Mouse (Mus musculus) limb, embryonic 11.5 days (tissue): ENCODE data around the gene Spice1. TPM values are rescaled to one million over a fixed set of nuclear protein-coding genes. Genes with fewer than 3 reads are reported as not detected.

Source experiments
- ATAC-seq: fragments of 200-750 bp; cut with Nextera tagmentation; 2 replicates; pipeline ENCODE4 v1.8.0; 2017; ENCODE audit warnings: low read depth; ENCODE audit not compliant: insufficient number of reproducible peaks, low FRiP score, low TSS enrichment
- DNase-seq: peaks from one replicate; pipeline ENCODE4 v3.0.0-alpha.2; 2015; ENCODE audit warnings: low spot score
- H3K27ac ChIP-seq: fragments of 300-500 bp; sonication (generic); replicated peaks from 2 replicates; pipeline ENCODE4 v1.5.1; 2014; ENCODE audit warnings: low read depth, mild to moderate bottlenecking, low read length
- H3K27me3 ChIP-seq: fragments of 300-500 bp; sonication (generic); 2 replicates; pipeline ENCODE4 v1.6.1; 2014; ENCODE audit warnings: mild to moderate bottlenecking, low read length, mixed read lengths; ENCODE audit not compliant: control insufficient read depth, insufficient read depth
- H3K36me3 ChIP-seq: fragments of 300-500 bp; sonication (generic); 2 replicates; pipeline ENCODE4 v1.6.1; 2014; ENCODE audit warnings: mild to moderate bottlenecking, low read length, moderate library complexity, mixed read lengths; ENCODE audit not compliant: control insufficient read depth, insufficient read depth
- H3K4me1 ChIP-seq: fragments of 300-500 bp; sonication (generic); 2 replicates; pipeline ENCODE4 v1.6.1; 2014; ENCODE audit warnings: low read length, mixed read lengths; ENCODE audit not compliant: control insufficient read depth, insufficient read depth
- H3K4me2 ChIP-seq: fragments of 300-500 bp; sonication (generic); 2 replicates; pipeline ENCODE4 v1.6.1; 2014; ENCODE audit warnings: low read depth, mild to moderate bottlenecking, moderate library complexity; ENCODE audit not compliant: severe bottlenecking
- H3K4me3 ChIP-seq: fragments of 300-500 bp; sonication (generic); 2 replicates; pipeline ENCODE4 v1.5.1; 2014; ENCODE audit warnings: low read depth, low read length
- H3K9ac ChIP-seq: fragments of 300-500 bp; sonication (generic); 2 replicates; pipeline ENCODE4 v1.6.1; 2014; ENCODE audit warnings: mild to moderate bottlenecking, low read length
- H3K9me3 ChIP-seq: fragments of 300-500 bp; sonication (generic); 2 replicates; pipeline ENCODE4 v1.6.1; 2016; ENCODE audit warnings: low read length; ENCODE audit not compliant: control insufficient read depth
- WGBS: fragments of 180-500 bp; shearing (Covaris S2); extraction: QIAGEN DNeasy Blood & Tissue Kit; methylation state at CpG from one replicate; pipeline ENCODE4 v1.1.7; 2014; 5-methylcytosine and 5-hydroxymethylcytosine counted together
- polyA plus RNA-seq: library from polyadenylated mRNA; unstranded; fragments of >200 nt; fragmentation: Nextera tagmentation; extraction: Ambion mirVana; gene quantifications from 2 replicates; pipeline ENCODE4 v1.2.1, GENCODE M21; 2014

The Spice1 gene
- polyA plus RNA-seq, 1 experiment from 2014 or later, result 31.8 TPM

DNA sequence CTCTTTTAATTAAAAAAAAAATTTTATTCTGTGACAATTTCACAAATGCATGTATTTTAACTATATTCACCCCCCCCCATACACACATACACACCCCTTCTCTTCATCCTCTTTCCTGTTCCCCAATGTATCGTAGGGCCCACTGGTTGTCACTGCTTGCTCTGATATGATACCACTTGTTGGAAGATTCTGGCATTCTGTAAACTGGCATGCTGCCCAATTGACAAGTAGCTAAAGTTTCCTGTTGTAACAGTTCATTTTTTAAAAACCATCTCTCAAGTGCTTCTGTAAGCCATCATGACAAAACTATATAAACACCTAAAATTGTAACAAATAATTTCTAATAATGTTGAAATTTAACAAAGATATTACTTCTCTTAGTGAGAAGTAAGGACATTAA, 37.3 kb downstream of the Spice1 start:
- ATAC-seq, result no peak
- Histone ChIP-seq H3K27ac (no peak overlapping the region), H3K4me3 (no peak overlapping the region), H3K27me3 (no peaks in the 10 kb centered on the region), H3K4me2 (no peak overlapping the region), H3K9me3 (no peaks in the 10 kb centered on the region), H3K9ac (no peak overlapping the region), H3K36me3 (peaks cover 4% of the 10 kb centered on the region; the same call in 1 of the 2 replicates), H3K4me1 (no peaks in the 10 kb centered on the region)
- DNase-seq, result peak; percentile 16
- 97% methylated on average over 1 of the region's 1 CpGs for WGBS

DNA sequence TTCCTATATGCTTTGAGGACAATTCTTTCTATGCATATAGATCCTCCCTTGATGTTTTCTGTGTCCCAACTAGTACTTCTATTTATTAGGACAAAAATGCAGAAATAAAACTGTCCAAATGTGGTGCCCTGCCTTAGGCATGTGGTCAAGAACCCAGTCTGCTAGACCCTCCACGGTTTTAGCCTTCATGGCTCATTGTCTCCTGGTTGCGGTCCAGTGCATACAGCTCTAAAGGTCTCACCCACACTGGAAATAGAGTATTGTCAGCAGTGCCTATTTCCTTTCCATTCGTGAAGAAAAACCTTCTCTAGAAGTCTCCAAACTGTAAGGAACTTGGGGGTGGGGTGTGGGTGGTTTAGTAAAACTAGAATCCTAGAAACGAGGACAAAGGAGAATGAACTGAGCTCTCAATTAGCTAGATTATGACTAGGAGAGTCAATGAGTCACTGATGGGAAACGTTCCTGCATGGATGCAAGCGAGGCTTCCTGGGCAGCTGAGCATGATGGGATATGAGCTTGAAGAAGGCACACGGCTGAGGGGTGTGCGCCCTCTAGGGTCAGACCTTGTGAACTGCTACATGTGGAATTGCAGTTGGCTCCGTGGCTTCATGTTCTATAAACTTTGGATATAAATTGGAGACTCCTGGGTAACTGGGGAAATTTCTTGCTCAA, 45.1 kb downstream of the Spice1 start:
- Histone ChIP-seq H3K9me3 (no peaks in the 10 kb centered on the region), H3K4me3 (no peak overlapping the region), H3K4me2 (no peak overlapping the region), H3K27ac (no peak overlapping the region), H3K27me3 (no peaks in the 10 kb centered on the region), H3K36me3 (peaks cover 2% of the 10 kb centered on the region; the same call in 1 of the 2 replicates), H3K9ac (no peak overlapping the region), H3K4me1 (0 out of 2 replicates have a peak, but pooled peaks cover 7% of the 10 kb centered on the region)
- DNase-seq (peak; percentile 62), ATAC-seq (no peak)
- 42% methylated on average over 9 of the region's 9 CpGs for WGBS

DNA sequence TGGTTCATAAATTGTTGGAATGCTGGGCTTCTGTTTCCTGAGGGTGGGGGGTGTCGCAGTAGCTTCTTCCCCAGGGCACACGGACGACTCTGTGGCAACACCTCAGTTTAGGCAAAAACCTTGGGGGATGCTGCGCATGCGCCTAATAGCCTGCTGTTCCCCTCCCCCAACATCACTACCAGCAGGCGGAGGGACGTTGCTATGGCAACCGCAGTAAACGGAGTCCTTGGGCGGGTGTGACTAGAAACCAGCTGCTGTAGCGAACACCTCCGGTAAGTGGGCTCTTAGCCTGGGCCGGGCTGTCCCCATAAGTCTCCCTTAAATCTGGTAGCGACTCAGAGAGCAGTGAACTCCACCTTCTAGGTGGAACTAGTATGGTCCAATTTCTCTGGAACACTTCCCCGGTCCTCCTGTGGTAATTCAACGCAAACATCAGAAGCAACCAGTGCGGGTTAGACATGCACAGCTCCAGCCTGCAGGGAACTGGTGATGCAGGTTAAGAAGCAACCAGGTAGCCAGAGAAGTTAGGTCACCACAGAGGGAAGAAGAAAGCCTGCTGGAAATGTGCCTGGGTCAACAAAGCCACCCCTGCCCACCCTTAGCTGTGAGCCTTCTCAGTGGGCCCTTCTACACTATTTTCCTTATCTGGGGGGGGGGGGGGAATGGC, 47.8 kb downstream of the Spice1 start, which contains the start of gene Cfap44:
Gene Cfap44 (plus strand): TSS at position 220 of the 667 bp plus-strand sequence.
- peak; percentile 96 for DNase-seq
- 0 out of 2 replicates have a peak, but pooled peaks cover 7% of the 10 kb centered on the region for H3K4me1 ChIP-seq
- no peak within 1 kb of the TSS for H3K9ac ChIP-seq
- no peaks in the 10 kb centered on the region for H3K9me3 ChIP-seq
- peak within 1 kb of the TSS; percentile 41 for H3K4me2 ChIP-seq
- peak; percentile 88 for ATAC-seq
- 2% methylated on average over 17 of the region's 17 CpGs for WGBS
- H3K4me3 ChIP-seq, result no peak within 1 kb of the TSS
- no peaks in the 10 kb centered on the region for H3K36me3 ChIP-seq
- H3K27me3 ChIP-seq, result no peaks in the 10 kb centered on the region
- H3K27ac ChIP-seq, result no peak within 1 kb of the TSS

GRCm38 (mm10) chr16:44404933-44405332, 58.0 kb downstream of the Spice1 start:
- Histone ChIP-seq H3K9me3 (no peaks in the 10 kb centered on the region), H3K9ac (no peak overlapping the region), H3K4me2 (no peak overlapping the region), H3K4me3 (no peak overlapping the region), H3K27ac (no peak overlapping the region), H3K27me3 (no peaks in the 10 kb centered on the region), H3K4me1 (no peaks in the 10 kb centered on the region), H3K36me3 (no peaks in the 10 kb centered on the region)
- ATAC-seq, result no peak
- no peak for DNase-seq
- 93% methylated on average over 5 of the region's 5 CpGs for WGBS

DNA sequence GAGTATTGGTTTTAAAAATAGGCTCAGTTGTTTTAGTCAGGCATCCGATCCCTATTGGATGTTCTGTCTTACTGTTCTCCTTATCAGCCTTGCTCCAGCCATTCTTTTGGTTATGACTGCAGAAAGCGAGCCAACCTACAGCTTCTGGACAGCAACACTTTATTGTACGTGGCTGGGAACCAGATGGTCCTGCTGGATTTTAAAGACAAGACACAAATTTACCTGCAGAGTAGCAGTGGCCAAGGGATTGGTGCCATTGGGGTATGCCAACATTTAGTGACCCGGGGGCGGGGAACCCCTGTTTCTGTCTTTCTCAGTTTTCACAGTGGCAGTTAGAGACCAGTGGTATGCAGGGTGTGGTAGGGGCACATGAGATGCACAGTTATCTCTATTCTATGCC, 60.3 kb downstream of the Spice1 start:
- Histone ChIP-seq H3K27ac (no peak overlapping the region), H3K4me1 (no peaks in the 10 kb centered on the region), H3K36me3 (no peaks in the 10 kb centered on the region), H3K27me3 (no peaks in the 10 kb centered on the region), H3K4me3 (no peak overlapping the region), H3K9ac (no peak overlapping the region), H3K9me3 (no peaks in the 10 kb centered on the region), H3K4me2 (no peak overlapping the region)
- ATAC-seq (no peak), DNase-seq (no peak)
- 82% methylated on average over 5 of the region's 5 CpGs for WGBS

DNA sequence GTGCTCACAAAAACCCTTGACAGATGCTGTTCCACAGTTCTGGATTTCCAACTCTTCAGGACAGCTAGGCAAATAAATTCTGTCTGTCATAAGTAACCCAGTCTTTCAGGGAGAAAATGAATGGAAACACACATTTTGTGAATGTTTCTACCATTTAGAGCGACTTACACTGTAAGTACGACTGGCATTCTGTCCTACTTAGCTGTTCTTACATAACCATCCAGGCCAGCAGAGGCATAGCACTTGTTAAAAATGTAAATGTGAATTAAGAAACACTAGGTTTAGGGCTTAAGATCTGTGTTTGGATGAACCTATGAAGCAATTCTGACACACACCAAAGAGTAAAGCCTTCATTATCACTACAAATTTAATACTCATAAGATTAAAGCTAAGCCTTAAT, 61.4 kb downstream of the Spice1 start:
- WGBS, result 88% methylated on average over 2 of the region's 2 CpGs

DNA sequence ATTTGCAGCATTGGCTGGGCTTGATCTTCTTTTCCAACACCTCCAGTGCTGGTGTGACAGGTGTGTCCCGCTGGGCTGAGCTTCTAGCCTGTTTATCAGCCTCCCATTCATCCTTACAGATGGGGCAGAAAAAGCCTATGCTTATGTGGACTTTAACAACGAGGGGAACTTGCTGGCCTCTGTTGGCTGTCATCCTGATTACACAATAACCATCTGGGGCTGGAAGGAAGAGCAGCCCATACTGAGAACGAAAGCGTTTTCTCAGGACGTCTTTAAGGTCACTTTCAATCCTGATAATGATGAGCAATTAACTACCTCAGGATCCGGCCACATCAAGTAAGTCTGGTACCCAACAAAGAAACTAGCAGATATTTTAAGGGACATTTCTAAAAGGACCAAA, 63.3 kb downstream of the Spice1 start:
- Histone ChIP-seq H3K36me3 (no peaks in the 10 kb centered on the region), H3K4me3 (no peak overlapping the region), H3K27ac (no peak overlapping the region), H3K27me3 (no peaks in the 10 kb centered on the region), H3K9ac (no peak overlapping the region), H3K9me3 (no peaks in the 10 kb centered on the region), H3K4me1 (no peaks in the 10 kb centered on the region), H3K4me2 (no peak overlapping the region)
- ATAC-seq, result no peak
- no peak for DNase-seq
- WGBS, result 71% methylated on average over 6 of the region's 6 CpGs

More for the DNA sequence above, 61.4 kb downstream of the Spice1 start:
- Histone ChIP-seq H3K4me2 (no peak overlapping the region), H3K36me3 (no peaks in the 10 kb centered on the region), H3K4me1 (no peaks in the 10 kb centered on the region), H3K27ac (no peak overlapping the region), H3K4me3 (no peak overlapping the region), H3K9ac (no peak overlapping the region), H3K27me3 (no peaks in the 10 kb centered on the region), H3K9me3 (no peaks in the 10 kb centered on the region)
- DNase-seq (no peak), ATAC-seq (no peak)

DNA sequence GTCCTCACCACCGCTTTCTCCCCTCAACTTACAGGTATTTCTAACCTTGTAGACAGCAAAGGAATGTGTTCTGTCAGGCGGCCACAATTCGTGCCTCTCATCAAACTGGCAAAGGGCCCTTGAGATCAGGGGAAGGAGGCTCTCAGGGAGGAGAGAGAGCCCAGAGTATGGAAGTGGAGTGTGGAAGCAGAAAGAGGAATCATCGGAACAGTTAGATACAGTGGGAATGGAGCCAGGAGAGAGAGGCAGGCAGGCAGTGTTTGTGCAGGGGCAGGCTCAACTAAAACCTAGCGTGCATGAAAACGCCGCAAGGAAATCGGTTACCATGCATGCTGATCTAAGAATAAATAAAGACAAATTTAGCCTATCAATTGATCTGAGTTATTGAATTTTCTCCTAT, 70.7 kb downstream of the Spice1 start:
- DNase-seq (no peak), ATAC-seq (no peak)
- no peaks in the 10 kb centered on the region for H3K36me3 ChIP-seq
- no peaks in the 10 kb centered on the region for H3K4me1 ChIP-seq
- WGBS, result 80% methylated on average over 8 of the region's 8 CpGs
- H3K9me3 ChIP-seq, result no peaks in the 10 kb centered on the region
- H3K9ac ChIP-seq, result no peak overlapping the region
- no peaks in the 10 kb centered on the region for H3K27me3 ChIP-seq
- H3K4me2 ChIP-seq, result no peak overlapping the region
- H3K4me3 ChIP-seq, result no peak overlapping the region
- no peak overlapping the region for H3K27ac ChIP-seq
